Mouse (Mus musculus) heart, adult 18-20 months (tissue): ENCODE measurements around the gene Olfr281. TPM values are rescaled to one million over a fixed set of nuclear protein-coding genes. Genes with fewer than 3 reads are reported as not detected.
"Not testable (repeated sequence)": the region's sequence is repeated elsewhere in the genome, so short reads cannot be mapped to it uniquely, and the experiment has no call there.

ENCODE experiments used
- DNase-seq, 2 experiments: peaks; one replicate each; pipeline ENCODE4 v3.0.0; 2021 to 2022; ENCODE audit warnings: mixed read lengths in 1 of 2
- long read RNA-seq, 2 experiments: library from polyadenylated mRNA; stranded (forward); transcript quantifications; one replicate each; pipeline ENCODE4 v2.0.0; 2021
- total RNA-seq, 2 experiments: library from RNA; stranded (reverse); gene quantifications; 2 replicates each; pipeline ENCODE4 v1.2.3; 2021

Gene Olfr281
- total RNA-seq = not detected
- long read RNA-seq, experiment 1 = 0 reads
- long read RNA-seq, experiment 2 = 0 reads

GRCm38 (mm10) chr15:98452288-98452687 is at the start of gene Olfr281:
Gene Olfr281, plus strand, starts transcription at chr15:98452588.
- DNase-seq = no peak

GRCm38 (mm10) chr15:98408406-98409060 is 43.9 kb upstream of the Olfr281 start:
- DNase-seq = no peak

GRCm38 (mm10) chr15:98409635-98410034 is 42.8 kb upstream of the Olfr281 start:
- no peak for DNase-seq

GRCm38 (mm10) chr15:98410249-98410648 is 42.1 kb upstream of the Olfr281 start:
- no peak for DNase-seq

GRCm38 (mm10) chr15:98415996-98416395 is 36.4 kb upstream of the Olfr281 start:
- no peak for DNase-seq

GRCm38 (mm10) chr15:98416802-98417201 is 35.6 kb upstream of the Olfr281 start:
- DNase-seq = not testable (repeated sequence)

- peak in 1 of 2 experiments; percentile 2 for DNase-seq
Observed at GRCm38 (mm10) chr15:98417285-98417684, 35.1 kb upstream of the Olfr281 start.

GRCm38 (mm10) chr15:98418096-98418495 is 34.3 kb upstream of the Olfr281 start:
- DNase-seq = no peak

- DNase-seq = no peak
Observed at GRCm38 (mm10) chr15:98420897-98421296, 31.5 kb upstream of the Olfr281 start.

GRCm38 (mm10) chr15:98424326-98424725 is 28.1 kb upstream of the Olfr281 start:
- DNase-seq = no peak

- DNase-seq = no peak
Observed at GRCm38 (mm10) chr15:98424753-98425152, 27.6 kb upstream of the Olfr281 start.

GRCm38 (mm10) chr15:98425188-98425587 is 27.2 kb upstream of the Olfr281 start:
- no peak for DNase-seq

- DNase-seq = not testable (repeated sequence)
Observed at GRCm38 (mm10) chr15:98430925-98431324, 21.5 kb upstream of the Olfr281 start, which contains the start of gene Olfr282. Gene Olfr282, plus strand, starts transcription at chr15:98431225.

- no peak for DNase-seq
Observed at GRCm38 (mm10) chr15:98444561-98444960, 7.8 kb upstream of the Olfr281 start.

- DNase-seq = peak; percentile 18 to 33
Observed at GRCm38 (mm10) chr15:98448521-98448920, 3.9 kb upstream of the Olfr281 start.

GRCm38 (mm10) chr15:98469596-98469995 is 17.2 kb downstream of the Olfr281 start, which contains the start of gene OR5BS1P:
Gene OR5BS1P, plus strand, starts transcription at chr15:98469896.
- DNase-seq = no peak

- no peak for DNase-seq
Observed at GRCm38 (mm10) chr15:98471539-98471938, 19.2 kb downstream of the Olfr281 start.

GRCm38 (mm10) chr15:98474958-98475357 is 22.6 kb downstream of the Olfr281 start:
- DNase-seq = no peak

- peak; percentile 38 to 78 for DNase-seq
Observed at GRCm38 (mm10) chr15:98475382-98475781, 23.0 kb downstream of the Olfr281 start.

- peak in 1 of 2 experiments; percentile 16 for DNase-seq
Observed at GRCm38 (mm10) chr15:98476281-98476680, 23.9 kb downstream of the Olfr281 start.

GRCm38 (mm10) chr15:98479568-98480102 is 27.2 kb downstream of the Olfr281 start:
- DNase-seq = no peak

- peak; percentile 24 to 45 for DNase-seq
Observed at GRCm38 (mm10) chr15:98482701-98483100, 30.3 kb downstream of the Olfr281 start, which contains the start of gene Lalba. Gene Lalba, minus strand, starts transcription at chr15:98482721.
